Mouse (Mus musculus): ENCODE measurements at regions not wholly inside any gene's neighbourhood (a gene's known extent, or its start where the extent isn't known, plus 50 kb on each side); places are given as distances from the start of the nearest gene placed in this dataset.
"Not testable (repeated sequence)": the region's sequence is repeated elsewhere in the genome, so short reads cannot be mapped to it uniquely, and the experiment has no call there.

DNA sequence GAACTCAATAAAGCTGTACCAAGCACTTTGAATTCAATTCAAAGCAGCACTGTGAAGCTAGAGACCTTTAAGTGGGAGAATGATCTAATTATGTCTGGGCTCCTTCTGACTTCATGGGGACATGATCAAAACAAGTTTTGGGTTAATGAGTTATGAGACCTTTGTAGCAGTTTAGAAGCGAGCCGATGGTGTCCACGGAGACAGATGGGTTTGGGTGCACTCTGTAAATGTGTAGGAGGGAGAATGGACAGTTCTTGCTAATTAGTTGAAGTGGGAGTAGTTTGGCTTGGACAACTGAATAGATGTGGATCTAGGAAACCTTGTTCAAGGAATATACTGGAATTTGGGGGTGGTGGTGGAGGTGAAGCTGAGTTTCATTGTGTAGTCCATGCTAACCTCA lies 186.3 kb upstream of the Cldn34b3 start:
- peak; percentile 4 for DNase-seq (ENCODE audit: low read depth)
- TF ChIP-seq CTCF (IDR thresholded peaks at IDR 0.05; ENCODE audit: borderline replicate concordance, extremely low read depth, insufficient read depth, insufficient read length), result no peak
- no peak for TF ChIP-seq POLR2A (IDR thresholded peaks at IDR 0.05; ENCODE audit: borderline replicate concordance, extremely low read depth, insufficient read depth, insufficient read length, poor library complexity, severe bottlenecking)

DNA sequence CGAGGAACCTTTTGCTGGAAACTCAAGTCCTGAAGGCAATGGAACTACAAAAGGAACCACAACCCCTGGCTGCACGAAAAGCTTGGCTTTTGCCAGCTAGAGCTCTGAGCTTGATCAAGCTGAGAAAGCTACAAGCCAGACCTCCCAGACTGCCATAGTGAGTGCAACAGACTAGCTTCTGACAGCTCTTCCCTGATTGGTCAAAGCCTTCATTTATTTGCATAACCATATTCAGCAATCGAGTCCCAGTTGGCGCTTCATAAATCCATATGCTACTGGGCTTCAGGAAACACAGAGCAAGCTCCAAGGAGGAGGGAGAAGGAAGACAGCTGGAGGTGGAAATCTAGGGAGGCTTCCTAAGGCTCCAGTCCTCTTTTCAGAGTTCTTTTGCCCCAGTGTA lies 181.4 kb upstream of the Cldn34b3 start:
- DNase-seq (ENCODE audit: low read depth), result peak; percentile 40
- no peak for TF ChIP-seq POLR2A (IDR thresholded peaks at IDR 0.05; ENCODE audit: borderline replicate concordance, extremely low read depth, insufficient read depth, insufficient read length, poor library complexity, severe bottlenecking)
- TF ChIP-seq CTCF (IDR thresholded peaks at IDR 0.05; ENCODE audit: borderline replicate concordance, extremely low read depth, insufficient read depth, insufficient read length), result no peak

DNA sequence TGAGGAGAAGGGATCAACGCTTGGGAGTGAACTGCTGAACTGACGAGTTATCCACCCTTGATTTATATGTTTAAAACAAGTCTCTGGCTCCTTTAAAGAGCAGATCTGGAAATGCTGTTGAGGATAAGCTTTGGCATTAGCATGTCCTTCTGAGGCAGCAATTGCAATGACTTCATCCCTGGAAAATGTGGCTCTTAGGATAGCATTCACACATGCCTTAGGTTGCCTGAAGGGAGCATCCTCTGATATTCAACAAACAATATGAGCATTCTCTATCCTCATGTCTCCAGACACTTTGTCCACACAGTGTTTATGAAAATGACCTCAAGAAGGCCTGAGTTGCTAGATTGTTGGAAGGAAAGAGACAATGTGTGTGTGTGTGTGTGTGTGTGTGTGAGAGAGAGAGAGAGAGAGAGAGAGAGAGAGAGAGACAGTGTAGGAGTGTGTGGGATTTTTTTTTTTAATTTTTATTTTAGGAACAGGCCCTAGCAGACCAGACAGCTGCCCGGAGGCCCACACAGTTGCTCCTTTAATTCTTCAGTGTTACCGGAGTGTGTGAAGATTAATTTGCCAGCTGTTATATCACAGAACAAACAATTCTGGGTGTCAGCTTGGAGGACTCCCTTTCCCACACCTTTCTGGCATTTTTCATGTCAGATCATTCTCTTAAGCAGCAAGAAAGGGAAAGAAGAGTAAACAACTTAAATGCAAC lies 153.2 kb upstream of the Cldn34b3 start:
- no peak for DNase-seq (ENCODE audit: low read depth)

DNA sequence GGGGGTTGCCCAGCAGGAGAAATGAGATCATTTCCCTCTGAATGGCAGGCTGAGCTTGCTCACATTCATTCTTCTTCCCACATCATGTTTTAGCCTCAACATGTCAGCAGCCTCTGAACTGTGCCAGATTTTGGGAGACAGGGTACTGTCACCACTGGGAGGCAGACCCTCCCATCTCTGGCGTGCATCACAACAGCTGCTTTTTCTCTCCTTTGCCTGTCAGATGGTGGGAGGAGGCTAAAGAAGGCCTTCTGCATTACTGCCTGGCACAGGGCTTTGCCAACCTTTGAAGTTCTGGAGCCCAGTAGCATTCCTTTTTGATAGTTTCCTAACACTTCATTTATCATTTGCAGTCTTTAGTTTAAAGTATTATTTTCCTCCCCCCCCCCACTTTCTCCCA lies 148.0 kb upstream of the Cldn34b3 start:
- DNase-seq (ENCODE audit: low read depth), result peak; percentile 15
- TF ChIP-seq CTCF (IDR thresholded peaks at IDR 0.05; ENCODE audit: borderline replicate concordance, extremely low read depth, insufficient read depth, insufficient read length) (no peak), POLR2A (IDR thresholded peaks at IDR 0.05; ENCODE audit: borderline replicate concordance, extremely low read depth, insufficient read depth, insufficient read length, poor library complexity, severe bottlenecking) (no peak)

More for the DNA sequence above, 153.2 kb upstream of the Cldn34b3 start:
- TF ChIP-seq POLR2A (IDR thresholded peaks at IDR 0.05; ENCODE audit: borderline replicate concordance, extremely low read depth, insufficient read depth, insufficient read length, poor library complexity, severe bottlenecking) (no peak), CTCF (IDR thresholded peaks at IDR 0.05; ENCODE audit: borderline replicate concordance, extremely low read depth, insufficient read depth, insufficient read length) (no peak)

DNA sequence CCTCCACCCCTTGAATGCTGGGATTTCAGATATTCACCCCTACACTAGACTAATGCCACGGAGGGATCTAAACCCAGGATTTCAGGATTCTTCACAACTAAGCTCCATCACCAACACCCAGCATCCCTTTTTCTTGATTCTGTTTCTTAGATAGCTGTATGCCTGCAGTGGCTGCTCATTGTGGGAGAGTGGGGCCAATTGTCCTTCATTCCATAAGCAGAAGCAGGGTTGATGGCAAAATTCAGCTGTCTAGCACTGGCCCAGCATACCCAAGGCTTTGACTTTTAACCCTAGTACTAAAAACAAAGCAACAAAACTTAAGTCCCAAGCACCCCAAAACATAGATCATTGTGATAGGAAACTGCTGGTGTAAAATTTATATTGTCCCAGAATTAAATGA lies 147.5 kb upstream of the Cldn34b3 start:
- no peak for DNase-seq (ENCODE audit: low read depth)
- TF ChIP-seq CTCF (IDR thresholded peaks at IDR 0.05; ENCODE audit: borderline replicate concordance, extremely low read depth, insufficient read depth, insufficient read length), result no peak
- TF ChIP-seq POLR2A (IDR thresholded peaks at IDR 0.05; ENCODE audit: borderline replicate concordance, extremely low read depth, insufficient read depth, insufficient read length, poor library complexity, severe bottlenecking), result no peak

DNA sequence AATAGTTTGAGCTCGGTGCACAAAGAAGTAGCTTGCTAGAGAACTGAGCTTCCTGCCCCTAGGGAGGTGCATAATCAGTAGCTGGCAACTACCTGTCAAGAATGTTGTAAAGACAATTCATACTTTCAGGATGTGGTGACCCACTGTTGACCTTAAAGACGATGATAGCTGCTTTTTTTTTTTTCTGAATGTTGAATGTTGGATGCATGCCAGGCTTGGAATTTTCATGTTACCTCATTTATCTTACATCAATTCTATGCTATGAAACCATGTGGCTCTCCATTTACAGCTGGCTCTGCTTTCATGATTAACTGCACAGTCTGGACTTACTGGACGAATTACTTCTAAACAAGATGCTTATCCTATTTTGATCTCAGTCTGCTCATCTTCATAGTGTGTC lies 143.2 kb upstream of the Cldn34b3 start:
- DNase-seq (ENCODE audit: low read depth), result peak; percentile 23

DNA sequence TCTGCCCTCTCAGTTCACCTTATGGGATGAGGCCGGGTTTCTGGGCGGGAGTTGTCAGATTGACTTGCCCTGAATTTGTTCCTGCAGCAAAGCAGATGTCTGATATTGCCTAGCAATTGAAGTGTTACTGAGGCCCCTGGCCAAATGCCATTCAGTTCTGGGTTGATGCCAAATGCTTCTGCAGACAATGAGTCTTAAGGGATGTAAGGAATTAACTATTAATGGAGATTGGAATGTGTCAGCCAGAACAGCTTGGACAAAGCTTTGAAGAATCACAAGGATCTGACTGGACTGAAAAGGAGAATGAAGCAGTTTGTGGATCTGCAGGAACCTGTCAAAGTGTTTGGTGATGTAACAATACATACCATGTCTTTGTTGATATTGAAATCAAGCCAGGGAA lies 140.7 kb upstream of the Cldn34b3 start:
- peak; percentile 86 for DNase-seq (ENCODE audit: low read depth)

More for the DNA sequence above, 143.2 kb upstream of the Cldn34b3 start:
- TF ChIP-seq POLR2A (IDR thresholded peaks at IDR 0.05; ENCODE audit: borderline replicate concordance, extremely low read depth, insufficient read depth, insufficient read length, poor library complexity, severe bottlenecking) (no peak), CTCF (IDR thresholded peaks at IDR 0.05; ENCODE audit: borderline replicate concordance, extremely low read depth, insufficient read depth, insufficient read length) (no peak)

DNA sequence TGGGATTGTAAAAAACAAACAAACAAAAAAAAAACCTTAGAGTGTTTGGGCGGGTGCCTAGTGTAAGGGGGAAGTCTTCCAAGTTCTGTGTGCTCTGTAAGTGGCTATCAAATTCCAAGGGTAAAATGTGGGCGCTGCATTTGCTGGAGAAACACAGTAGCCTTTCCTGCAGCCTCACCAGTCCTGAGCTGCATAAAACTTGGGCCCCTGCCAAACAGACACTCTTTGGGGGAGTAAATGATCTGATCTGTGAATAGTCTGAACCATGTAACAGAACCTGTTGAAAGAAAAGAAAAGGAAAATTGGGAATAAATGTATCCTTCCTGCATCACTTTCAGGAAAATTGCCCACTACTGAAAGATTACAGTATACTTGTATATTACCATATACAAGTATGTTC lies 126.4 kb upstream of the Cldn34b3 start:
- peak; percentile 26 for DNase-seq (ENCODE audit: low read depth)

More for the DNA sequence above, 140.7 kb upstream of the Cldn34b3 start:
- TF ChIP-seq POLR2A (IDR thresholded peaks at IDR 0.05; ENCODE audit: borderline replicate concordance, extremely low read depth, insufficient read depth, insufficient read length, poor library complexity, severe bottlenecking) (no peak), CTCF (IDR thresholded peaks at IDR 0.05; ENCODE audit: borderline replicate concordance, extremely low read depth, insufficient read depth, insufficient read length) (no peak)

DNA sequence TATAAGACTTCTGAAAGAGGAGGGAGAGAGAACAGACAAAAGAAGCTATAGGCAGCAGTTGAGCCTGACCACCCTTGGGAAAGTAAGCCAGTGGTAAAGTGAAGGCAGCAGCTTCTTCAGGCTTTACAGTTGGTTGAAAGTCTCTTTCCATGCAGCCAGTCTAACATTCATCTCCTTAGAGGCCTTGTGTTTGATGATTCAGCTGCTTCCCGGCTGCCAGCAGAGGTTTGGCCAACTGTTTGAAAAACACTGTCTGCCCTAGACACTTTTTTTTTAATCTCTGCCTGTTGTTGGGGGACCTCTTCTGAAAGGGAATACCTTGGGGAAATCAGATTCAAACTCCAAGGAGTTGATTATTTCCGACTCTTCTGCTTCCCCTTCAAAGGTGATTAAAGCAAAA lies 123.1 kb upstream of the Cldn34b3 start:
- TF ChIP-seq CTCF (IDR thresholded peaks at IDR 0.05; ENCODE audit: borderline replicate concordance, extremely low read depth, insufficient read depth, insufficient read length), result no peak
- TF ChIP-seq POLR2A (IDR thresholded peaks at IDR 0.05; ENCODE audit: borderline replicate concordance, extremely low read depth, insufficient read depth, insufficient read length, poor library complexity, severe bottlenecking), result no peak
- no peak for DNase-seq (ENCODE audit: low read depth)

More for the DNA sequence above, 126.4 kb upstream of the Cldn34b3 start:
- no peak for TF ChIP-seq POLR2A (IDR thresholded peaks at IDR 0.05; ENCODE audit: borderline replicate concordance, extremely low read depth, insufficient read depth, insufficient read length, poor library complexity, severe bottlenecking)
- TF ChIP-seq CTCF (IDR thresholded peaks at IDR 0.05; ENCODE audit: borderline replicate concordance, extremely low read depth, insufficient read depth, insufficient read length), result no peak

DNA sequence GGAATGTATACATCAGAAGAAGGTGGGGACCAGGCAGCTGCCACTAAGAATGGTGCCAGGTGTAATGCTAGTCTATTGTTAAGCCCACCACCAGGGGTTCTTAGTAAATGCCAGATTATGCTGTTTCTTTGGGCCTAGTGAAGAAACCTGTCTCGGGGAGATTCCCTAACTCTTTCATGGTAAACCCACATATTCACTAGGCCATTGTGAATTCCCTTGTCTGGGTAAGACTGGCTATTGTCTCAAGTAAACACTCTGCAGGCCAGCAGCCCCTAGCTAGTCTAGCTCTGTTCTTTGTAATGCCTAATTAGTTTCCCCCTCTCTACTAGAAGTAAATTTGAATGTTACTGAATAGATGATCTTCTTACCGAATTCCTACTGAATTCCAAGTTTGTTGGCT lies 89.3 kb upstream of the Cldn34b3 start:
- DNase-seq (ENCODE audit: low read depth), result not testable (repeated sequence)

DNA sequence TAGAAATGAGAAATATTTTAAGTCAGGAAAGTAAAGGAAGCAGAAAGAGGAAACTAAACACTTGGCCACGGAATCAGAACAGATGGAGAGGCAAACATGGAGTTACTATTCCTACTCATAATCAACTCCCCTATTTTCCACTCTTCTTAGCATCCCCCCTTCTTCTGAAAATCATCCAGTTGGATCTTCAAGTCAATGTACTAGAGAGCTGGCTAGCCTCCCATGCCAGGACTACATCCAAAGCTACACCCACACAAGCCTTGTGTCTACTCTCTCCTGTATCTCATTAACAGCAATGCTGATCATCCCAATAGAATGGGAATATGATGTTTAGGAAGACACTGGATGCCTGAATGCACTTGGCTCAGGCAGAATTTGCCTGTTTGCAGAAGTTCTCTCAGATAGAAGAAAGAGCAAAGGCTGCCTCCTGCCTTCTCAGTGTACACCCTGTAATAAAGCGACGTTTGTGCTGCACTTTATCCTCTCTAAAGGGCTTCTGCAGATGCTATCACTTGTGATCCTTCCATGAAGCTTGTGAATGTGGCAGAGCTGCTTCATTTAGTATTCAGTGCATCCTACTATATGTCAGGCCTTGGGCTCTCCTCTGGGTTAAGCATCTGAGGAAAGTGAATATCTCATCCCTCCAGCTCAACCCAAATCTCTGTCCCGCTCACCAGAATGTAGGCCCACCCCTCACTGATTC lies 82.5 kb upstream of the Cldn34b3 start:
- TF ChIP-seq CTCF (IDR thresholded peaks at IDR 0.05; ENCODE audit: borderline replicate concordance, extremely low read depth, insufficient read depth, insufficient read length) (no peak), POLR2A (IDR thresholded peaks at IDR 0.05; ENCODE audit: borderline replicate concordance, extremely low read depth, insufficient read depth, insufficient read length, poor library complexity, severe bottlenecking) (no peak)
- peak; percentile 60 for DNase-seq (ENCODE audit: low read depth)

DNA sequence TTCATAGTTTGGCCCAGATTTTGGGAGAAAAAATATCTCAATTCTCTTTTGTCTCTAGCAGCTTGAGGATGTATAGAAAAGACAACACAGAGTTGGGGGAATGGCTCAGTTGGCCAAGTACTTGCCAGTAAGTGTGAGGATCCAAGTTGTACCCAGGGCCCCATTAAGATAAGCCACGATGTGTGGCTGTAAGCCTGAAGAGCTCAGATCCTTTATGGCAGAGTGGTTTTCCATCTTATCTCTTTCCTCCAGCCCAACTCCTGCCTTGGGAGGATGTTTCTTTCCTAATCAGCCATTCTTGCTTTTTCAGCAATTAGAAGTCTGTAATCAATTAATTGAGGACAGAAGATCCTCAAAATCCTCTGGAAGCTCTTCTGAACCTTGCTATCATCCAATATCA lies 63.5 kb upstream of the Cldn34b3 start:
- no peak for DNase-seq (ENCODE audit: low read depth)
- no peak for TF ChIP-seq POLR2A (IDR thresholded peaks at IDR 0.05; ENCODE audit: borderline replicate concordance, extremely low read depth, insufficient read depth, insufficient read length, poor library complexity, severe bottlenecking)
- TF ChIP-seq CTCF (IDR thresholded peaks at IDR 0.05; ENCODE audit: borderline replicate concordance, extremely low read depth, insufficient read depth, insufficient read length), result no peak
